Mouse (Mus musculus) midbrain, postnatal 0 days (tissue): Measurements from ENCODE around the gene Gm20388. TPM values are rescaled to one million over a fixed set of nuclear protein-coding genes. Genes with fewer than 3 reads are reported as not detected.

ENCODE experiments used
- ATAC-seq: fragments of 200-750 bp; cut with Nextera tagmentation; 2 replicates; pipeline ENCODE4 v1.8.0; 2017; ENCODE audit warnings: moderate number of reproducible peaks, mild to moderate bottlenecking, moderate TSS enrichment, moderate library complexity; ENCODE audit not compliant: low FRiP score
- DNase-seq: peaks from one replicate; pipeline ENCODE4 v3.0.0-alpha.2; 2015; ENCODE audit warnings: low spot score
- H3K27ac ChIP-seq: fragments of 300-500 bp; sonication (generic); 2 replicates; pipeline ENCODE4 v1.5.1; 2014; ENCODE audit warnings: low read depth, mild to moderate bottlenecking, low read length, mixed read lengths
- H3K27me3 ChIP-seq: fragments of 300-500 bp; sonication (generic); 2 replicates; pipeline ENCODE4 v1.6.1; 2014; ENCODE audit warnings: low read length, control low read depth, mixed read lengths; ENCODE audit not compliant: insufficient read depth
- H3K36me3 ChIP-seq: fragments of 300-500 bp; sonication (generic); 2 replicates; pipeline ENCODE4 v1.6.1; 2014; ENCODE audit warnings: low read length, control low read depth, mixed read lengths; ENCODE audit not compliant: insufficient read depth
- H3K4me1 ChIP-seq: fragments of 300-500 bp; sonication (generic); 2 replicates; pipeline ENCODE4 v1.6.1; 2014; ENCODE audit warnings: mild to moderate bottlenecking, control low read depth, antibody characterized with exemption, low read length, mixed read lengths; ENCODE audit not compliant: insufficient read depth
- H3K4me2 ChIP-seq: fragments of 300-500 bp; sonication (generic); 2 replicates; pipeline ENCODE4 v1.6.1; 2014; ENCODE audit warnings: low read depth, mild to moderate bottlenecking, low read length, mixed read lengths; ENCODE audit not compliant: poor library complexity, severe bottlenecking
- H3K4me3 ChIP-seq: fragments of 300-500 bp; sonication (generic); 2 replicates; pipeline ENCODE4 v1.5.1; 2014; ENCODE audit warnings: low read depth, mild to moderate bottlenecking, low read length, moderate library complexity
- H3K9ac ChIP-seq: fragments of 300-500 bp; sonication (generic); replicated peaks from 2 replicates; pipeline ENCODE4 v1.6.1; 2014; ENCODE audit warnings: mild to moderate bottlenecking, low read length, moderate library complexity, mixed read lengths; ENCODE audit not compliant: poor library complexity, severe bottlenecking
- H3K9me3 ChIP-seq: fragments of 300-500 bp; sonication (generic); 2 replicates; pipeline ENCODE4 v1.6.1; 2016; ENCODE audit warnings: low read length, control low read depth
- CTCF ChIP-seq: IDR thresholded peaks from 2 replicates; pipeline ENCODE4 v1.5.1; 2016; ENCODE audit warnings: antibody characterized with exemption, mild to moderate bottlenecking
- WGBS: fragments of 180-500 bp; shearing (Covaris S2); extraction: QIAGEN DNeasy Blood & Tissue Kit; methylation state at CpG from one replicate; pipeline ENCODE4 v1.1.7; 2014; 5-methylcytosine and 5-hydroxymethylcytosine counted together
- polyA plus RNA-seq: library from polyadenylated mRNA; unstranded; fragments of >200 nt; fragmentation: Nextera tagmentation; extraction: Ambion mirVana; gene quantifications from 2 replicates; pipeline ENCODE4 v1.2.1, GENCODE M21; 2015
- total RNA-seq: library from RNA; depleted of rRNA; stranded (reverse); fragments of >200 nt; gene quantifications from 2 replicates; pipeline ENCODE4 v1.2.3, GENCODE M21; 2014

The Gm20388 gene
- total and polyA plus RNA-seq, 2 experiments from 2014 or later: 74.2 TPM; not detected in 1

DNA sequence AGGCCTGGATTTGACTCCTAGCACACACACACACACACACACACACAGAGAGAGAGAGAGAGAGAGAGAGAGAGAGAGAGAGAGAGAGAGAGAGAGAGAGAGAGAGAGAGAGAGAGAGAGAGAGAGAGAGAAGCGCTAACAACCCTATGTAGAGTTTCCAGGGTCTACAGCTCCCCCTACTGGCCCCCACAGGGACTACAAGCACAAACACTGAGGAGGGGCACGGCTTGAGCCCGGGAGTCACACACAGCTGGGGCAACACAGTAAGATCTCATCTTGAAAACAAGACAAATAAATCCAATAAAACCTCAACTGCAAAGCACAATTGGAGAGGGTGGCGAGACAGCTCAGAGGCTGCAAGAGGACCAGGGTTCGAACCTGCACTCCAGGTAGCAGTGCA, 1621.7 kb downstream of the Gm20388 start:
- Histone ChIP-seq H3K9me3 (no peaks in the 10 kb centered on the region), H3K4me3 (no peak overlapping the region), H3K9ac (no peak overlapping the region), H3K27ac (no peak overlapping the region), H3K36me3 (no peaks in the 10 kb centered on the region), H3K27me3 (no peaks in the 10 kb centered on the region), H3K4me2 (no peak overlapping the region), H3K4me1 (no peaks in the 10 kb centered on the region)
- TF ChIP-seq CTCF: peak; percentile 57
- ATAC-seq (no peak), DNase-seq (no peak)
- WGBS: 57% methylated on average over 5 of the region's 5 CpGs

DNA sequence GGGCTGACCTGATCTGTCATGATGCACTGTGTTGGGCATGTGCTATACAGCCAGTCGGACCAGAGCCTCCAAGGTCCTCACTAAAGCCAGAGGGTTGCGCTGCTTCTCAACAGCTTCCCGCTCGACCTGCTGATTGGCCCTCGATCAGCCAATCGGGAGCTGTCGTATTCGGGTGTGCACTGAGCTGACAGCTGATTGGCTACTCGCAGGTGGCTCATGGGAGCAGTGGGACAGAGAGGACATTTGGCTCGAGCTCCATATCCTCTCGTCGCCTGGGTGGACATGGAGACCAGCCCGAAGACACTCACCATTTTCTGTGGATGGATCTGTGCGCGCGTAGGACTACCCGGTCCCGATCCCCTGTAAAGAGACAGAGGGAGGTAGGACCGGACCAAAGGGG, 1631.2 kb downstream of the Gm20388 start:
- TF ChIP-seq CTCF: no peak
- DNase-seq: no peak
- Histone ChIP-seq H3K4me3 (no peak overlapping the region), H3K4me1 (no peaks in the 10 kb centered on the region), H3K27me3 (no peaks in the 10 kb centered on the region), H3K9me3 (no peaks in the 10 kb centered on the region), H3K36me3 (no peaks in the 10 kb centered on the region), H3K4me2 (no peak overlapping the region), H3K27ac (no peak overlapping the region), H3K9ac (no peak overlapping the region)
- ATAC-seq: no peak
- WGBS: 89% methylated on average over 19 of the region's 19 CpGs

DNA sequence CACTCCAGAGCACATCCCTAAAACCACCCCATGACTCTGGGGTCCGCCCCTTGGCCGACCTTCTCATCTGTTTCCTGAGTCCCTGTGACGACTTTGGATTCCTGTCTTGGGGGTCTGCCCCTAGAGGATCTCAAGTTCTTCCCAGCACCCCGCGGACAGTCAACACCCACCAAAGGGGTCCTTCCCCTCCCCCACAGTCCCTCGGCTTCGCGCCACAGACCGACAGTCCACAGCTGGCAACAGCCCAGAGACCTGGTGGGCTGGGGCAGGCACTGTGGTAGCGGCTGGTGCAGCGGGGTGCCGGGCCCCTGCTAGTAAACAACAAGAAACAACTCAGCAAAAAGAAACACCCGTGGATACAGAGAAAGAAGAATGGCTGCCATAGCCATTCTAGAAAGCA, 1632.3 kb downstream of the Gm20388 start:
- Histone ChIP-seq H3K9me3 (no peaks in the 10 kb centered on the region), H3K27ac (no peak overlapping the region), H3K4me2 (no peak overlapping the region), H3K27me3 (no peaks in the 10 kb centered on the region), H3K9ac (no peak overlapping the region), H3K36me3 (no peaks in the 10 kb centered on the region), H3K4me3 (no peak overlapping the region), H3K4me1 (no peaks in the 10 kb centered on the region)
- DNase-seq (no peak), ATAC-seq (no peak)
- no peak for TF ChIP-seq CTCF
- 68% methylated on average over 13 of the region's 13 CpGs for WGBS

DNA sequence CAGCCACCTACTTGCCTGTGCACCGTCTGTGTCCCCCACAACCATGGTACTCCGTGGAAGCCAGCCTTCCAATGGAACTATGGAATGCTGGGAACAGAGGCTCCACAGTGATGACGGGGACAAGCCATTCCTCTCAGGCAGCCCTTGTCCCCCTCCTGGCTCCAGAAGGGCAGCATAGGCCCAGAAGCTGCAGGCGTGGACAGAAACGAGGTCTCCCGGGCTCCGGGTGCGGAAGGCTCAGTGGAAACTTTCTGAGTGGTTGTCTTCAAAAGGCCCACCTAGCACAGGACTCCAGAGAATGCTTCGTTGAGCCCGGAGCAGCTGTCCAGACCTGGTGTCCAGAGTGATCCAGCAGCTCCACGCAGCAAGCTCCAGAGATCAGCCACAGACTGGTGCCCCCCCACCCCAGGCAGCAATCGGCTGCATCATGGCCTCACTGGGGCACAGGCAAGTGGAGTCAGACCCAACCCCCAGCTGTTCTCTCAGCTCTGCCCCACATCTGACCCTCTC, 1633.7 kb downstream of the Gm20388 start, which contains the start of gene 1700018B08Rik:
1700018B08Rik (minus strand) TSS at position 45 of the 510 bp plus-strand sequence.
- Histone ChIP-seq H3K4me1 (no peaks in the 10 kb centered on the region), H3K36me3 (peaks cover 4% of the 10 kb centered on the region; the same call in 1 of the 2 replicates), H3K27ac (no peak within 1 kb of the TSS), H3K4me2 (no peak within 1 kb of the TSS), H3K9ac (no peak within 1 kb of the TSS), H3K9me3 (no peaks in the 10 kb centered on the region), H3K4me3 (no peak within 1 kb of the TSS), H3K27me3 (no peaks in the 10 kb centered on the region)
- 93% methylated on average over 12 of the region's 12 CpGs for WGBS
- DNase-seq (no peak), ATAC-seq (no peak)
- no peak for TF ChIP-seq CTCF

DNA sequence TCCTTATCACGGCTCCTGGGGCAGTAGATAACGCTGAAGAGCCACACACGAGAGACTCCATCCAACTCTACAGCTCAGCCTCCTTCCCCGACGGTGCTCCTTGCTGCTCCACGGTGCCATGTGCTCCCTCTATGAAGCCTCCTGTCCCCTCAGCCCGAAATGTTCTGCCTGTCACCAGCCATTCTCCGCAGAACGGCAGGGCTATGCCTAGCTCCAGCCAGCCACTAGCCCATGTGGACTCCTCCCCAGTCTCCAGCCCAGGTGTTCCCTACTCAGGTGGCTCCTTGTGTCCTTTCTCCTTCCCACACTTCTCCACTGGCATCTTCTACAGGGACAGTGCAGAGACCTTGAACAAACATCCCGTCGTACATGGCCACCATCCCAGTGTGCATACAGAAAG, 1634.3 kb downstream of the Gm20388 start:
- no peak overlapping the region for H3K4me2 ChIP-seq
- no peaks in the 10 kb centered on the region for H3K27me3 ChIP-seq
- ATAC-seq: no peak
- no peak overlapping the region for H3K27ac ChIP-seq
- WGBS: 81% methylated on average over 11 of the region's 11 CpGs
- no peaks in the 10 kb centered on the region for H3K4me1 ChIP-seq
- peaks cover 10% of the 10 kb centered on the region for H3K36me3 ChIP-seq
- no peak overlapping the region for H3K4me3 ChIP-seq
- no peak for DNase-seq
- no peak overlapping the region for H3K9ac ChIP-seq
- TF ChIP-seq CTCF: no peak
- no peaks in the 10 kb centered on the region for H3K9me3 ChIP-seq

DNA sequence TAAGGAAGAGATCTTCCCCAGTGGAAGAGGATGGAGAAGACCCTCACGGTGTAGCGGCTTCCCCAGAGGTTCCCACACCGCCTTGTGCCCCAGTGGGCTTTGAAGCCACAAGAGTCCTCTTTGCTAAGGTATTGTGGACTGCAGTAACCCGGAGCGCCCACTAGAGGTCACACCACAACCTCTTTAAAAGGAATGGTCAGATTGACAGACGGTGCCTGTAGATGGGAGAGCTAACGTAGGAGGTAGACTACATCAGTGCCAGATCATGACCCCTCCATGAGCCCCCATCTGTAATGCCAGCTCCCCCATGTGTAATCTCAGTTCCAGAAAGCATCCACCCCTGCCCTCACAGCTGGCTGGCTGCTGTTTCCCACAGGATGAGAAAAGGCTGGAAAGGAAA, 1636.5 kb downstream of the Gm20388 start:
- no peak overlapping the region for H3K9ac ChIP-seq
- no peak overlapping the region for H3K27ac ChIP-seq
- H3K9me3 ChIP-seq: no peaks in the 10 kb centered on the region
- H3K4me1 ChIP-seq: no peaks in the 10 kb centered on the region
- WGBS: 6% methylated on average over 7 of the region's 7 CpGs
- peak; percentile 91 for TF ChIP-seq CTCF
- H3K27me3 ChIP-seq: no peaks in the 10 kb centered on the region
- peaks cover 31% of the 10 kb centered on the region for H3K36me3 ChIP-seq
- peak; percentile 87 for DNase-seq
- H3K4me3 ChIP-seq: no peak overlapping the region
- no peak for ATAC-seq
- no peak overlapping the region for H3K4me2 ChIP-seq
